Mouse (Mus musculus) embryonic stem cell, embryonic (primary cell): ENCODE results near the gene Cacna1d.

ENCODE experiments used
- CTCF ChIA-PET, 4 experiments: fragments of 300-600 bp in 2 of 4; fragments of 350-600 bp in 2 of 4; sonication (Branson Sonifier 250); formaldehyde crosslinking; loops; one replicate each; lab custom pipeline; 2022; ENCODE audit warnings: inconsistent platforms in 2 of 4; lab: Charles Lee
- POLR2A ChIA-PET, 4 experiments: fragments of 300-600 bp in 2 of 4; fragments of 350-600 bp in 2 of 4; sonication (Branson Sonifier 250); formaldehyde crosslinking; loops; one replicate each; lab custom pipeline; 2022; ENCODE audit warnings: antibody characterized with exemption in 4 of 4, inconsistent platforms in 1 of 4; lab: Charles Lee

Gene Cacna1d

DNA sequence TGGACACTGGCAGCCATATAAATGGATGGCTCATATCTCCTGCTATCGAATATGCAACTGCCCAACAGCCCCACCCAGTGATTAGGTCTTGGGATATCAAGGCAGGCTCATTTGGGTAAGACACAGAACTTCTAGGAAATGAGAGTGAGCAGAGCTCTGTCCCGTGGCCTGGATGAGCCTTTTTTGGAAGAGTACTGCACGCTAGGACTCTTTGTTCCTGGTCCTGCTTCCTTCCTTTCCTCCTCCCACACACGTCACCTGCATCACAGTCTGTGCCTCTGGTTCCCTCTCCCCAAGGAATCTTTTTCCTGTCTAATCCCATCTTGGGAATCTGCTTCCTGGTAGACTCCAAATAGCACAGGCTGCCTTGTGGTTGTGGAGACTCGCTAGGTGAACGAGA is 66.1 kb downstream of the Cacna1d start:
- ChIA-PET CTCF (no interaction called here), POLR2A (no interaction called here)

DNA sequence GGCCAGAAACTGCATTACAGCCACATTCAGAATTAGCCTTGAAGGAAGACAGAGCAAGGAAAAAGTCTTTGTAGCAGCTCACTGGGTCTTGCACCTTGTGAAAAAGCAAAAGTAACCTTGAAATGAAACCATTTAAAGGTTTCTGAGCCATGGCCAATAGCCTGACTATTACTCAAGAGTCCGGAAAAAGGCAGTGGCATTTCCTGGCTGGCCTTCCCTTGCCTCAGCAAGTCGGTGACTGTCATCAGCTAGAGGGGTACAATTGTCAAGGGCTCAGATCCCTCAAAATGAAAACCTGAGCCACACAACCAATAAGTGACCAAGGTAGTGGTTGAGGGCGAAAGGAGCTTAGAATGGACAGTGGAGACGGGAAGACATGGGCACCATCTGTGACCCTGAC is 66.6 kb downstream of the Cacna1d start:
- CTCF ChIA-PET, result no interaction called here
- POLR2A ChIA-PET, result no interaction called here

DNA sequence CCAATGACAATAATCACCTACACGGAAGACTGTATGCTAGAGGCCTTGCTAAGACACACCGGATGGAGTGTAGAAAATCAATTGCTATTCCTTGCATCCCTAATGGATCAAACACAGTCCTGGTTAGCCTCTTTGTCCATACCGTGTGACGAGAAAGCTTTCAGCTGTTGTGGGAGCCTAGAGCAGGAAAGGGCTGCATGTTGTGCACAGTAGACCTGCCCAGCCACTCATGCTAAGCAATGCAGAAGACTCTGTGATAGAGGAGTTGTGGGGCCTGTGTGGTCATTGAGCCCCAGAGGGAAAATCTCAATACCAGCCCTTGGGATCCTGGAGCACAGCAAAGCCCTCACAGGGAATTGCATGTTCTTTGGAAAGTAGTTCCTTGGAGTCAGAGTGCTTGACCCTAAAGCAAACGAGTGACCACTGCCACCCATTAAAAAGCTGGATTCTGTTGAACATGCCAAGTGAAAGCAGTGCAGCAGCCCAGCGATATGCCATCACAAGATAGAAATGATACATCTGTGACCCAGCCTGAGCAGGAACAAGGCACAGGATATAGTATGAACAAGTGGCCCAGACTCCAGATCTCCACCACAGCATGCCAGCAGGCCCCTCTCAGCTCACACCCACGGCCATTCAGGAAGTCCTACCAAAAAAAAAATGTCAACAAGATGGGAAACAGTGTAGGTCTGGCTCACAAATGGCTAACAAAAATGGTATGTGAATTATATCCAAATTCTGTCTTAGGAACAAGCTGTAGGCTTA is 68.7 kb downstream of the Cacna1d start:
- CTCF ChIA-PET, result no interaction called here
- POLR2A ChIA-PET, result no interaction called here

DNA sequence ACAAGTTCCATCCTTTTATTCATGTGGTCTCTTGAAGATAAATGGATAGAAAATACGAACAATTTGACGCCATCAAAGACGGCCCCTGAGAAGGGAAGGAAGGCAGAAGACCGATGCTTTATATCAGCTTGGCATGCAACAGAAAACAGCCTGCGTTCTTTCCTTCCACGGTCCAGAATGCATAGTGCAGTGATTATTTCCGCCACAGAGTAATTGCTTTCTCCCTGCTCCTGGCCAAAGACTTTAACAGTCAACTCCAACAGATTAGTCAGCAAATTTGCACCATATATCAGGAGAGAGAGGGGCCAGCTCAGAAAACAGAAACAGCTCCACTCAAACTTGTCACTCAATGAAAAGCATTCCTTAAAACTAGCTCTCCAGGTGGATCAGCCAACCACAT is 71.8 kb downstream of the Cacna1d start:
- CTCF ChIA-PET, result no interaction called here
- POLR2A ChIA-PET, result interaction anchor here in 1 of 4 experiments (0.7 kb wide), 1 partner anchor 13 kb away, joined by 3 read pairs; no protein-coding TSS in a partner anchor

DNA sequence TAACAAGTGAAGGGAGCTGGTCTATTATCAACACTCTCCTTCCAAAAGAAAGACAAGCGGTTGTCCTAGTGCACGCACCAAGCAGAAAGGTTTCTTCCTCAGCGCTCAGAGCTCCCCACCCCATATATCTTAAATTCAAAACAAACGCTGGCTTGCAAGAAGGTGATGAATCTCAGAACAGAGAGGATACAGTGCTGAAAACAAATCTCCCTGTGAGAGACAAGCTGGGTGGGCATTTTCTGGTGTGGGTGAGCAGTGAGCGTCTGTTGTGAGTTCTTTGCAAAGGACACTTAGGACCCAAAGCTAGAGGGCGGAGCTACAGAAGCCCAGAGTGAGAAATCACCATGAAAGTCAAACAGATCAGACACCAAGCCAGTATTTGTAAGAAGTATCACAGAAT is 72.2 kb downstream of the Cacna1d start:
- POLR2A ChIA-PET, result interaction anchor here in 1 of 4 experiments (0.7 kb wide), 1 partner anchor 12 kb away, joined by 3 read pairs; no protein-coding TSS in a partner anchor

DNA sequence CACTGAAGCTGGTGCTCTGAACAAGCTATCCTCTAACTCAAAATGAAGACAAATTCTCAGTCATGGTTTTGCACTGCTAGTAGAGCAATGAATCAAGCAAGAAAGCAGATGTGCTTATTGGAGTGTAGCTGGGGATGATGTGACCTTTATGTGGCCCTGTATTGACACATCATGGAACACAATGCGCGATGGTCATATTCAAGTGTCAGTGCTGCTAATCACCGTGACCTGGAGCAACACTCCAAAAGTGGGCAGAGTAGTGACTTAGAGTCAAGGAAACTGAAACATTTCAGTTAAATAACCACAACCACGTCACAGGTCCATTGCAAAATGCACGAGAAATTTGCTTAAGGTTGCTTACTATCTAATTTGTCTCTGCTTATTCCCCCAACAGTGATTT is 75.4 kb downstream of the Cacna1d start:
- POLR2A ChIA-PET, result no interaction called here

More for the DNA sequence above, 72.2 kb downstream of the Cacna1d start:
- CTCF ChIA-PET, result no interaction called here

DNA sequence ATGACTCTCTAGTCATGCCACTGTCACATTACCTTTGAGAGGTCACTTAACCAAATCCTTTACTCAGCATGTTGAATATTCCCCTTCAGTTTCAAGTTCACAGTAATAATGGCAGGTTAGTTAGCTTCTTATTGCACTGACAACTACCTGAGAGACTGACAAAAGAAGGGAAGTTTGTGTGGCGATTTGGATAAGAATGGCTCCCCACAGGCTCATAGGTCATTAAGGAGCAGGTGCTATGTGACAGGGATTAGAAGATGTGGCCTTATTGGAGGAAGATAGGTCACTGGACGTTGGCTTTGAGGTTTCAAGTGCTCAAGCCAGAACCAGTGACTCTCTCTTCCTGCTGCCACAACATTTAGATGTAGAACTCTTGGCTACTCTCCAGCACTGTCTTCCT is 77.1 kb downstream of the Cacna1d start:
- CTCF ChIA-PET, result interaction anchor here in 2 of 4 experiments (0.6 to 1.5 kb wide), 2 partner anchors 26 to 305 kb away, joined by 3 to 4 read pairs; no protein-coding TSS in a partner anchor
- POLR2A ChIA-PET, result interaction anchor here in 2 of 4 experiments (0.6 to 1.1 kb wide), 2 partner anchors 12 to 38 kb away, joined by 3 read pairs; no protein-coding TSS in a partner anchor

More for the DNA sequence above, 75.4 kb downstream of the Cacna1d start:
- CTCF ChIA-PET, result no interaction called here

DNA sequence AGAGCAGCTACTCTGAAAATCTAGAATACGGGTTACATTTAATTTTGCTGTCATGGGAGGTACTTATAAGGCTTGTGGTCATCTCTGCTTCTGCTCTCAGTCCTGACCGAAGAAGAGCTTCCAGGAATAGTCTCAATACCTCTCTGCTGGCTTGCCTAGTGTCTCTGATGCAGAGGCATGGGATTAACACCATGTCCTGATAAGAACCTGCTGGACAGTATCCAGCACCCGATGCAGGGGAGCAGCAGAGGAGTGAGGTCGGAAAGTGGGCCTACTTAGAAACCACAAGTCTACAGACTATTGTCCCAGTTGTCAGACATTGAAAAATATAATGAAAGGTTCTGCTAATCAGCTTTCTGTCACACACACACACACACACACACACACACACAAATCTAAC is 81.9 kb downstream of the Cacna1d start:
- ChIA-PET CTCF (no interaction called here), POLR2A (no interaction called here)

DNA sequence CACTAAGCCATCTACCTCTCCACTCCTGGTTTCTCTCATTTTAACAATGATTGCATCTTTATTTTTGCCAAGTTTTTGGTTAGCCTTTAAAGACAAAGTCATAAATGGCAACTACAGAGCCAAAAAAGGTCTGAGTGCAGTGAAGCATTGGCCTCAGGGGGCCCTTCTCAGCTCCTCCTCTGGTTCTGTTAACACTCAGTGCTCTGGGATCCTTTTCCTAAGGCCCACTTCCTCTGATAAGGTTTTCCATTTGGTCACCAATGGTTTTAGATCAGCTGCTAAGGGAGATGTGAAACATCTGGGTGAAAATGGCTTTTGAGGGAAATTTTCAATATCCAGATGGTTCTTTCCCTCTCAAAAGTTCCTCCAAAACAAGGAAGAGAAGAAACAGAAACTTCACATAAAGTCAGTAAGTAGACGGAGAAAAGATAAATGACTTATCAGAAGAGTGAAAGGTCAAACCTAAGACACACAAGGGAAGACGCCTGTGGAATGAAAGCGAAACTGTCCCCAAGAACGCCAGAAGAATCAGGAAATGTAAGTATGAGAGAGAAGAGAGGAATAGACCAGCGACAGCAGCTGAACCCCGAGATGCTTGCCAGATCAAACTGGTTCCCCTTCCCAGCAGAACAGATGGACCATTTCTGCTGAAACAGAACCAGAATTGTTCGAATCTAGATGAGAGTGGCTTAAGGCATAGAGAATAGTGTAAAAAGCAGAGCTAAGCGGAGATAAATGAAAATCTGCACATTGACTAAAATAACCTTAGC is 85.6 kb downstream of the Cacna1d start:
- POLR2A ChIA-PET, result no interaction called here
- CTCF ChIA-PET, result no interaction called here

DNA sequence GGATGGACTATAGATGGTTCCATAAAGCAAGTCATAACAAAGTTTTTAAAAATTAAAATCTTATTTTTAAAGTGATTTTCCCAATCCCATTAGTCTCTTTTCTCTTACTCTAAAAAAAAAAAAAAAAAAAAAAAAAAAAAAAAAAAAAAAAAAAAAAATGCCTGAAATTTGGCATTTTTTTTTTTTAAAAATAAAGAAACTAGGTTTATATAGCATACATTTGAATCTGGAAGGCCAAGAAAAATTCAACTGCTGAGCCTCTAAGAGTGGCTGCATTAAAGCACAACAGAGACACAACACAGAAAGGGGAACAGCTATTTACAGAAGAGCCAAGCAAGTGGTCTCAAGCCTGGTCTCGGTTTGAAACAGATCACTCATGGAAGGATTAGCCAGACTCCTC is 112.9 kb downstream of the Cacna1d start:
- POLR2A ChIA-PET, result no interaction called here

DNA sequence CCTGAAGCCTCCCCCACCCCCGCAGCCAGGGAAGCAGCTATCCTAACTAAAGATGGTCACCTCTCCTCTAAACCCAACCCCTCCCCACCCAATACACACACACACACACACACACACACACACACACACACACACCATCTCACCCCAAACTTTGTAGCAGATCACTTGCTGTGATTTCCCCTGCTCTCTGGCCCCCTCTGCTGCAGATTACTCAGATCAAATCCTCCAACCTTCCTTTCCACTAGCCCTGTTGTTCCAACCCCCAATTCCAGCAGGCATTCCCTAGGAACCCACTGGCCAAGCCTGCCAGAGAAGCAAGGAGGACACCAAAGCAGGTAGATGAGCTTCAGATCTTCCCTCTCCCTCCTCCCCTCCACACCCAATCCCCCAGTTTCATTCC is 118.4 kb downstream of the Cacna1d start:
- ChIA-PET CTCF (interaction anchor here in 2 of 4 experiments (0.6 to 1.1 kb wide), 2 partner anchors 29 to 244 kb away, joined by 3 read pairs; no protein-coding TSS in a partner anchor), POLR2A (no interaction called here)

More for the DNA sequence above, 112.9 kb downstream of the Cacna1d start:
- CTCF ChIA-PET, result interaction anchor here in 2 of 4 experiments (0.6 to 0.7 kb wide), 2 partner anchors 56 to 565 kb away, joined by 3 read pairs; no protein-coding TSS in a partner anchor

DNA sequence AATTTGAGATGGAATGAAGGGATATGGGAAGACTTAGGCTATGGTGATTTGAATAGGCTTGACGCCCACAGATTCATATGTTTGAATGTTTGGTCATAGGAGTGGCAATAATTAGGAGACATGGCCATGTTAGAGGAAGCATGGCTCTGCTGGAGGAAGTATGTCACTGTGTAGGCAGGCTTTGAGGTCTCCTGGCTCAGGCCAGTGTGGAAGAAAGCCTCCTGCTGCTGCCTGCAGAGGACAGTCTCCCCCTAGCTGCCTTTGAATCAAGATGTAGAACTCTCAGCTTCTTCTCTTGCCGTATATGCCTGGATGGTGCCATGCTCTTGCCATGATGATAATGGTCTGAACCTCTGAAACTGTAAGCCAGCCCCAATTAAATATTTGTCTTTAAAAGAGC is 120.2 kb downstream of the Cacna1d start:
- ChIA-PET POLR2A (no interaction called here), CTCF (no interaction called here)

DNA sequence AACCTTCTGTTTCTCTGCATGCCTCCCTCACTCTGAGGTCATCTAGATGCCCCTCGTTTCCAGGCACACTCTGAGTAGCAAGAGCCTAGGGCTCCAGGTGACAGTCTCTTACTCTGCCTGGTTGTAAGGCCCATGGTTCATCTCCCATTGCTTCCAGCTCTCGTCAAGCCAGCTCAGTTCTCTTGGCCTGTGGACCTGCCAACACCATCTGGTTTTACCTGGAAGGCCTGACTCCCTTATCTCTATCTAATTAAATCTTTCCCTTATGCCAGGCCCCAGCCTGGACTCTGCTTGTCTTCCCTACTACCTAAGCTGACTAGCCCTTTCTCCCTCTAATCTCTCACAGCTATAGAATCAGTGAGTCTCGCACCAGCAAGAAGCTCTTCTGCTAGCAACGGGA is 124.2 kb downstream of the Cacna1d start:
- POLR2A ChIA-PET, result no interaction called here

DNA sequence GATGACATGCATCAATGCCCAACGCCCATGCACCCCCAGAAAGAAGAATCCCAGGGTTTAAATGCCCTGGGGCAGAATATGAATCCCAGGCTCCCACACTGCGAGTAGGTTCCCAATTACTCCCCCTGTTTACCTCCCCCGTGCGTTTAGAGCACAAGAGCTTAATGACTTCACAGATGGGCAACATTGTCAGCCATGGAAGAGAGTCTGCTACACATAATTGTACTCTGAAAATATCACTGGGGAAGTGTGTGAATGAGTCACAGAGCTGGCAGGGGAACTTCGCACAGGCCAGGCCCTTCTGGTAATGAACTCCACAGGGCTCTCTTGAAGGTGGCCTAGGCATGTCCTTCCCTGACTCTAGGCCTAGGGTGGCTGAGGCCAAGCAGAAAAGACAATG is 125.4 kb downstream of the Cacna1d start:
- POLR2A ChIA-PET, result interaction anchor here in 1 of 4 experiments (0.6 kb wide), 1 partner anchor 74 kb away, joined by 4 read pairs; no protein-coding TSS in a partner anchor

More for the DNA sequence above, 124.2 kb downstream of the Cacna1d start:
- CTCF ChIA-PET, result no interaction called here

DNA sequence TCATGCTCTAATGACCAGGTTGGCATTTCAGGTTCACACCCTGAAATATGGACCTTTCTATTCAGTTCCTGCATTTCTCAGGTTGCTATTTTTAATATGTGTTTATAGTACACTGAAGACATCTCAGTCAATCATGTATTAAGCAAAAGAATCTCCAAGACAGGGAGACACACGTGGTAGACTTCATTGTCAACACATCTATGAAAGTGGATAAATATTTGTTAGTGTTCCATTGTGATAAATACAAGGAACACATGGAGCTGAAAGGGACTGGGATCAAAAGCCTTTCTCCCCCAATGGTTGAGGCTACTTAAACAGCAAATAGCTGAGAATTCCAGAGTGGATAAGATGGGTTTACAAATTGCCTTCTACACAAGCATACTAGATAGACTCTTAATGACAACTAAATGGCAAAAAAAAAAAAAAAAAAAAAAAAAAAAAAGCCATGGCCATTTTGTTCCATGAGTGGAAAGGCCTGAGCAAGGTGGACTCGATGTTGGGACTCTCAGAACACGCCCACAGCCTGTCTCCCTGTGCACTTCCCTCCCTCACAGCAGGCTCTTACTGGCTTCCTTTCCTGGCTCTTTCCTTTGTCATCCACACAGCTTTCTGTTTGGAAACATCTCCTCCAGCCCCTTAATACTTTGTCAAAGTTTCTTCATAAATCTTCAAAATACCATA is 127.6 kb downstream of the Cacna1d start:
- POLR2A ChIA-PET, result interaction anchor here in 1 of 4 experiments (0.6 kb wide), 1 partner anchor 73 kb away, joined by 3 read pairs; no protein-coding TSS in a partner anchor
- CTCF ChIA-PET, result interaction anchor here in 1 of 4 experiments (0.7 kb wide), 1 partner anchor 308 kb away, joined by 9 read pairs; no protein-coding TSS in a partner anchor

More for the DNA sequence above, 125.4 kb downstream of the Cacna1d start:
- CTCF ChIA-PET, result no interaction called here

DNA sequence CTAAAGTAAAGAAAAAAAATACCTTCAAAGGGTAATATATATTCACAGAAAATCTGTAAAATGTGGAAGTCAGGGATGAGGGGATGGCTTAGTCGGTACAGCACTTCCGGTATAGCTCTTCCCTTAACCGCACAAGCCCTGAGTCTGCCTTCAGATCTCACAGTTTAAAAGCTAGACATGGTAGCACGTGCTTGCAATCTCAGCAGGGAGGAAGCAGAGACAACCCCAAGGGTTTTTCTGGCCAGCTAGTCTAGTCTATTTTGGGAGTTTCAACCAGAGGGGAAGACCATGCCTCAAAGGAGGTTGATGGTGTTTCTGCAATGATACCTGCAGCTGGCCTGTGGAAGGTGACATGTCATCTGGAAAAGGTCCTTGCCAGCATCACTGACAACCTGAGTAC is 128.9 kb downstream of the Cacna1d start:
- CTCF ChIA-PET, result interaction anchor here in 2 of 4 experiments (0.5 to 0.6 kb wide), 2 partner anchors 11 to 12 kb away, joined by 3 to 5 read pairs; no protein-coding TSS in a partner anchor
- POLR2A ChIA-PET, result no interaction called here

DNA sequence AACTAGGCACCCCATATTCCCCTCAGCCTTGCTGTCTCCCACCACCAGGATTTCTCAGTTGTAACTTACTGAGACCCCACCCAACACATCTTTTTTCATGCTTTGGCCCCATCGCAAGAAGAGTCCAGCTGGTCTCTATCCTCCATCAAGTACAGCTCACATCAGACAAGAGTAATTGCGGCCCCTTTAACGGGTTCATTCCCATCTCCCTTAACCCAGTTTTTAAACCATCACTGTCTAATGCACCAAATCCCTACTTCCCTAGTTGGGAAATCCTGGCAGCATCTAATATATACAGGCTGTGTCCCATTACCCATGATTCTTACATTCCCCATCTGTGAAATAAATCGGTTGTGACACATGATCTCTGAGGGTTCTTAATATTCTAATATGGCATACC is 130.8 kb downstream of the Cacna1d start:
- ChIA-PET CTCF (no interaction called here), POLR2A (no interaction called here)

DNA sequence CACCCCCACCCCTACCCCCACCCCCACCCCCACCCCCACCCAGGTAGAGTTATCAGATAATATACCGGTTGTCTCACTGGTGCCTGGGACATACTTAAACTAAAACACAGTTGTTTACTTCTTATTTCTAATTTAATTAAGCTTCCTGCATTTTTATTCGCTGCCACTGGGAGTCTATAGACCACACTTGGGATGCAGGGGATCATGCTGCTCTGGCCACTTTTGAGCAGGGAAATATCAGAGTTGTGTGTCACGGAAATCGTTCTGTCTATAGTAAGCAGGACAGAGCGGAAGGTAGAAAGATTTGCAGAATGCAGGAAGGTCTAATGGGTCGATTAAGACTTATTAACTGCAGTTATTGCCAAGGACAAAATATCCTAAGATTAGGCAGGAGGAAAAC is 131.3 kb downstream of the Cacna1d start:
- POLR2A ChIA-PET, result interaction anchor here in 1 of 4 experiments (0.7 kb wide), 1 partner anchor 1439 kb away, joined by 3 read pairs; no protein-coding TSS in a partner anchor
- CTCF ChIA-PET, result interaction anchor here in 2 of 4 experiments (0.6 to 0.7 kb wide), 2 partner anchors 27 to 100 kb away, joined by 3 to 8 read pairs; no protein-coding TSS in a partner anchor

DNA sequence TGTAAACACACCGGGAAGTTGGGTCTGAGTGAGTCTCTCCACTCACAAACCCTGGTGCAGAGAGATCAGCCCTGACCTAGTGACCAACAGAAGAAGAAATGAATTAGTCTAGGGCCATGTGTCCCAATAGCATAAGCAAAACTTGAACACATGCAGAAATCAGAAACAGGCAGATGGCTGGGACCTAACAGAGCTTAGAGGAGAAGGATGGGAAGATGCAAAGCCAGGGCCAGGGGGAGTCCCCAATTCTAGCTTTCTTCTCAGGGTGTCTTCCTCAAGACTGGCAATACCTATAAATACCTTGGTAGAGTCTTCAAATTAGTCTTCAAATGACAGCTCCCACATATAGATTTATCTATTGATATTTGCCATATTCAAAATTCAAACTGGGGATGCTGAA is 133.2 kb downstream of the Cacna1d start:
- ChIA-PET CTCF (no interaction called here), POLR2A (no interaction called here)
